Mouse (Mus musculus): ENCODE results near the gene Lmbr1. TPM values are rescaled to one million over a fixed set of nuclear protein-coding genes. Genes with fewer than 3 reads are reported as not detected.

The Lmbr1 gene
- polyA plus RNA-seq, 1 experiment from 2014 or later = 42.8 TPM

GRCm38 (mm10) chr5:29230481-29230880, 147.7 kb downstream of the Lmbr1 start:
- H3K36me3 ChIP-seq (ENCODE audit: control insufficient read depth, insufficient read depth, low read length) = no peaks in the 10 kb centered on the region
- no peak overlapping the region for H3K4me2 ChIP-seq (ENCODE audit: low read length)
- 72% methylated on average over 2 of the region's 2 CpGs for WGBS
- no peaks in the 10 kb centered on the region for H3K27me3 ChIP-seq (replicated peaks; ENCODE audit: control insufficient read depth, insufficient read depth, low read length)
- no peak for ATAC-seq
- no peak overlapping the region for H3K27ac ChIP-seq (ENCODE audit: low read depth, low read length)
- H3K4me1 ChIP-seq (ENCODE audit: control insufficient read depth, insufficient read depth, low read depth, low read length) = no peaks in the 10 kb centered on the region
- H3K4me3 ChIP-seq (ENCODE audit: low read length) = no peak overlapping the region
- no peaks in the 10 kb centered on the region for H3K9me3 ChIP-seq (ENCODE audit: control insufficient read depth, low read length)
- no peak overlapping the region for H3K9ac ChIP-seq (ENCODE audit: low read depth, low read length)

DNA sequence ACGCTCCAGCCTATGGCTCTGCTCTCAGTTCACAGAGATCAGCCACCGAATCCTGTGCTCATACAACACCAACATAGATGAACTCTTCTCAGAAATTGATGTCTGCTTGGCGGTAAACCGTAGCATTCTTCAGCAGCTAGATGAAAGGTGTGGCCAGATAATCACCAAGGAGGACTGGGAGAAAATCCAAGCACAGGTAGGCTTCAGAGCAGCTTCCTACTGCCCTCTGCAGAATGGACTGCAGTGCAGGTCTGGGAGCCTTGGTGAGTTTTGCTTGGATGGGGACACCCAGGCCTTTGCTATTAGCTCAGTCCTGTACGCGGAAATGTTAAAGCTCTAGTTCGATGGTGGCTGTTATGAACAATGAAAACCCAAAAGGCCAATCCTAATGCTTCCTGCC, 154.1 kb downstream of the Lmbr1 start:
- Histone ChIP-seq H3K4me2 (ENCODE audit: low read length) (no peak overlapping the region), H3K4me1 (ENCODE audit: control insufficient read depth, insufficient read depth, low read depth, low read length) (no peaks in the 10 kb centered on the region), H3K4me3 (ENCODE audit: low read length) (no peak overlapping the region), H3K36me3 (ENCODE audit: control insufficient read depth, insufficient read depth, low read length) (0 out of 2 replicates have a peak, but pooled peaks cover 2% of the 10 kb centered on the region), H3K9ac (ENCODE audit: low read depth, low read length) (no peak overlapping the region), H3K27ac (ENCODE audit: low read depth, low read length) (no peak overlapping the region), H3K27me3 (replicated peaks; ENCODE audit: control insufficient read depth, insufficient read depth, low read length) (no peaks in the 10 kb centered on the region), H3K9me3 (ENCODE audit: control insufficient read depth, low read length) (no peaks in the 10 kb centered on the region)
- 91% methylated on average over 7 of the region's 7 CpGs for WGBS
- ATAC-seq = no peak

GRCm38 (mm10) chr5:29217997-29218396, 160.2 kb downstream of the Lmbr1 start:
- no peak overlapping the region for H3K4me3 ChIP-seq (ENCODE audit: low read length)
- no peak for ATAC-seq
- H3K27ac ChIP-seq (ENCODE audit: low read depth, low read length) = no peak overlapping the region
- no peak overlapping the region for H3K4me2 ChIP-seq (ENCODE audit: low read length)
- no peaks in the 10 kb centered on the region for H3K36me3 ChIP-seq (ENCODE audit: control insufficient read depth, insufficient read depth, low read length)
- 91% methylated on average over 3 of the region's 3 CpGs for WGBS
- no peaks in the 10 kb centered on the region for H3K9me3 ChIP-seq (ENCODE audit: control insufficient read depth, low read length)
- H3K9ac ChIP-seq (ENCODE audit: low read depth, low read length) = no peak overlapping the region
- no peaks in the 10 kb centered on the region for H3K4me1 ChIP-seq (ENCODE audit: control insufficient read depth, insufficient read depth, low read depth, low read length)
- no peaks in the 10 kb centered on the region for H3K27me3 ChIP-seq (replicated peaks; ENCODE audit: control insufficient read depth, insufficient read depth, low read length)

DNA sequence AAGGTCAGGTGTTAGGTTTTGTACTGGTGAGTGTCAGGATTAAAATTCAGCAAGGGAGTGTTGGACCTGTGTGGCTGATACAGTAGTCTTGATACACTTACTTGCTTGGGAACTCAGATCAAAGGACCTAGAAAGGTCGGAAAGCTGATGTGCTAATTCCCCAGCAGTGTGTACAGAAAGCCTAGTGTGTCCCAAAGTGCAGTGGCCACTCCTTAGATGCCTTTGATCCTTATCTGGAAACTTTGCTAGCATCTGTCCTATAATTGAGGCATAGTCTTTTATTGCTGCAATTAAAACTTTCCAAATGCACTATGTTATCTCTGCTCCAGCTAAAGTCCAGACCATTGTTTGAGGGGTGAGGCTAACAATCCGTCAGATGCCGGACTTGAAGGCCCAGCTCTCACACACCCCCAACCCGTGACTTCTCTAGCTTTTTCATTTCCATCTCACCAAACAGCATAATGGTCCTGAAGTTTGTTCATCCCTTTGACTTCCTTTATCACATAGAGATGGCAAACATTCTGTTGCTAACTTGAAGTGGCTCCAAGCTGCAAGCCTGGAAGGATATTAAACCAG, 166.1 kb downstream of the Lmbr1 start:
- no peak for ATAC-seq
- WGBS = 66% methylated on average over 4 of the region's 4 CpGs
- Histone ChIP-seq H3K4me1 (ENCODE audit: control insufficient read depth, insufficient read depth, low read depth, low read length) (no peaks in the 10 kb centered on the region), H3K9ac (ENCODE audit: low read depth, low read length) (no peak overlapping the region), H3K36me3 (ENCODE audit: control insufficient read depth, insufficient read depth, low read length) (no peaks in the 10 kb centered on the region), H3K27ac (ENCODE audit: low read depth, low read length) (no peak overlapping the region), H3K9me3 (ENCODE audit: control insufficient read depth, low read length) (no peaks in the 10 kb centered on the region), H3K27me3 (replicated peaks; ENCODE audit: control insufficient read depth, insufficient read depth, low read length) (no peaks in the 10 kb centered on the region), H3K4me3 (ENCODE audit: low read length) (no peak overlapping the region), H3K4me2 (ENCODE audit: low read length) (no peak overlapping the region)

DNA sequence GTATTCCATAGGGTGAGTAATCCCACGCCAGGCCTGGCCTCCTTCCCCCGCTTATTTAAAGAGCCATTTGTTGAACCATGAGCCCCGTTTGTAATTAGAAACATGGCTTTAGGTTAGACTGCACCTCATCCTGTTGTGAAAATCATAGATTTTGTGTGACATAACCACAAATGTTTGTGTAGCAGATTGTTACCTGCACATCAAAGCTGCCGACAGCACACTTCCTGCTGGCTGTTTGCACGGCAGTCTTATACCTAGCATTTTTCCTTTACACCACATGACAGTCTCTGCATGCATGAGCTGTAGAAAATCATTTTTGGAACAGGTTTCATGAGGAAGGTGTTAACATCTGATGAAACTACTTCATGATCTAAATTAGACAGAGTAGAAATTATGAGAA, 172.5 kb downstream of the Lmbr1 start:
- Histone ChIP-seq H3K27ac (ENCODE audit: low read depth, low read length) (no peak overlapping the region), H3K9me3 (ENCODE audit: control insufficient read depth, low read length) (no peaks in the 10 kb centered on the region), H3K4me1 (ENCODE audit: control insufficient read depth, insufficient read depth, low read depth, low read length) (no peaks in the 10 kb centered on the region), H3K4me3 (ENCODE audit: low read length) (no peak overlapping the region), H3K9ac (ENCODE audit: low read depth, low read length) (no peak overlapping the region), H3K27me3 (replicated peaks; ENCODE audit: control insufficient read depth, insufficient read depth, low read length) (no peaks in the 10 kb centered on the region), H3K36me3 (ENCODE audit: control insufficient read depth, insufficient read depth, low read length) (0 out of 2 replicates have a peak, but pooled peaks cover 2% of the 10 kb centered on the region), H3K4me2 (ENCODE audit: low read length) (no peak overlapping the region)
- WGBS = 88% methylated on average over 5 of the region's 5 CpGs
- no peak for ATAC-seq

DNA sequence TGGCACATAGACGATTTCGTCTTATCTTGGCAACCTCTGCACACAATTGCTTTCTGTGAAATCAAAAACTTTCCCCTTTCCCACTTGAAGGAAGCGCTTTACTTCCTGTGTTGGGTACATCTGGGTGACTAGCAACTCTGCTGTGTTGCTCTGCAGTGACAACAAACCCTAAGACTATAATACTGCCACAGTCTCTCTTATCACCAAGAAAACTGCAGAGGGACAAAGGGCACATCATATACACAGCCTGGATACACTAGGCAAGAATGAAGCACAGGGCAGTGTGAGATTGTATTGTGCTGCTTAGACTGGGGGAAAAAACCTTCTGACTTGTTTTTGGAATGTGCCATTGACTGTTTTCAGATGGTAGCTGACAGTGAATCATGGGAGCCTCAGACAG, 178.3 kb downstream of the Lmbr1 start:
- ATAC-seq = no peak
- WGBS = 83% methylated on average over 3 of the region's 3 CpGs
- Histone ChIP-seq H3K4me2 (ENCODE audit: low read length) (no peak overlapping the region), H3K4me1 (ENCODE audit: control insufficient read depth, insufficient read depth, low read depth, low read length) (peaks cover 4% of the 10 kb centered on the region), H3K9me3 (ENCODE audit: control insufficient read depth, low read length) (no peaks in the 10 kb centered on the region), H3K9ac (ENCODE audit: low read depth, low read length) (no peak overlapping the region), H3K27ac (ENCODE audit: low read depth, low read length) (no peak overlapping the region), H3K4me3 (ENCODE audit: low read length) (no peak overlapping the region), H3K27me3 (replicated peaks; ENCODE audit: control insufficient read depth, insufficient read depth, low read length) (no peaks in the 10 kb centered on the region), H3K36me3 (ENCODE audit: control insufficient read depth, insufficient read depth, low read length) (no peaks in the 10 kb centered on the region)

DNA sequence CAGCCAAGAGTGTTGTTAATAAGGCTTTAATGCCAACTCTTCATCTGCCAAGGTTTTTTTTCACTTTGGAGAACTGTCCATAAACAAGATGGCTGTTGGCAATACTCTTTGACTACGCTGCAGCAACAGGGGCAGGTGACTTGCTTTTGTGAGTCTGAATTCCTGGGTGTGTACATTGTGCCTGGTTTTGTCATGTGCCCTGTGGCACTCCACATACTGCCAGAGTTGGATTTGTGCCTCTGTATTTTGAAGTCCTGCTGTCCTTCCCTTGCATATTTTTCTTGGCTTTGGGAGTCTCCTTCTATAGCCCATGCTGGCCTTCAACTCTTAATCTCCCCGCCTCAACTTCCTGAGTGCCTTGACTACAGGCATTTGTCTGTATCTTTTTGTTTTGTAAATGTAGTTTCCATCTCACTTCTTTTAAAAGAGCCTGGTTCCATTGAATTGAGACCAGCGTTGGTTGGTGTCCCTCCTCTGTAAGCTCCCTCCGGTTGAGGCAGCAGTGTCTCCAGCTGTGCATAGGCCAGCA, 179.2 kb downstream of the Lmbr1 start:
- H3K4me3 ChIP-seq (ENCODE audit: low read length) = no peak overlapping the region
- H3K27me3 ChIP-seq (replicated peaks; ENCODE audit: control insufficient read depth, insufficient read depth, low read length) = no peaks in the 10 kb centered on the region
- no peaks in the 10 kb centered on the region for H3K9me3 ChIP-seq (ENCODE audit: control insufficient read depth, low read length)
- H3K4me1 ChIP-seq (ENCODE audit: control insufficient read depth, insufficient read depth, low read depth, low read length) = peaks cover 4% of the 10 kb centered on the region
- H3K4me2 ChIP-seq (ENCODE audit: low read length) = no peak overlapping the region
- no peak overlapping the region for H3K27ac ChIP-seq (ENCODE audit: low read depth, low read length)
- H3K36me3 ChIP-seq (ENCODE audit: control insufficient read depth, insufficient read depth, low read length) = no peaks in the 10 kb centered on the region
- WGBS = 56% methylated on average over 4 of the region's 4 CpGs
- no peak for ATAC-seq
- no peak overlapping the region for H3K9ac ChIP-seq (ENCODE audit: low read depth, low read length)

GRCm38 (mm10) chr5:29197187-29197586, 181.0 kb downstream of the Lmbr1 start:
- 87% methylated on average over 4 of the region's 4 CpGs for WGBS
- Histone ChIP-seq H3K27ac (ENCODE audit: low read depth, low read length) (no peak overlapping the region), H3K4me3 (ENCODE audit: low read length) (no peak overlapping the region), H3K9me3 (ENCODE audit: control insufficient read depth, low read length) (no peaks in the 10 kb centered on the region), H3K4me1 (ENCODE audit: control insufficient read depth, insufficient read depth, low read depth, low read length) (peaks cover 4% of the 10 kb centered on the region), H3K36me3 (ENCODE audit: control insufficient read depth, insufficient read depth, low read length) (no peaks in the 10 kb centered on the region), H3K4me2 (ENCODE audit: low read length) (no peak overlapping the region), H3K9ac (ENCODE audit: low read depth, low read length) (no peak overlapping the region), H3K27me3 (replicated peaks; ENCODE audit: control insufficient read depth, insufficient read depth, low read length) (no peaks in the 10 kb centered on the region)
- ATAC-seq = no peak

DNA sequence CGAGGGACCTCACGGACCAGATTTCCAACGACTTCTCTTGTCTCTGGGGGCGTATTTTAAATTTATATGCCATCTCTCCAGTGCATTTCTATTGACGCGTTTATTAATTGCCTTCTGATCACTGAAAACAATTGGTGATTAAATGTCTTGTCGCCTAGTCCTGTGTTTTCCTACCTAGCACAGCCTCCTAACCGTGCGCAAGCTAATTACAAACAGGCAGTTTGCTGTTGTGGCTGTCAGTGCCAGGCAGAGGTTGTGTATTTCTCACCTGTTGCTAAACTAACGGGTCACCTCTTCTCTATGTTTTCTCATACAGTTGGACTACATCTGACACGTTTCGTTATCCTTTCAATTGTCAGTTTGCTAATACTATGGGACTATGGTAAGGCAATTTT, 181.9 kb downstream of the Lmbr1 start:
- ATAC-seq = peak; percentile 63
- H3K4me3 ChIP-seq (ENCODE audit: low read length) = peak overlapping the region; percentile 63
- no peaks in the 10 kb centered on the region for H3K36me3 ChIP-seq (ENCODE audit: control insufficient read depth, insufficient read depth, low read length)
- 6% methylated on average over 12 of the region's 12 CpGs for WGBS
- peak overlapping the region; percentile 78 for H3K27ac ChIP-seq (ENCODE audit: low read depth, low read length)
- H3K27me3 ChIP-seq (replicated peaks; ENCODE audit: control insufficient read depth, insufficient read depth, low read length) = no peaks in the 10 kb centered on the region
- H3K9me3 ChIP-seq (ENCODE audit: control insufficient read depth, low read length) = no peaks in the 10 kb centered on the region
- H3K4me2 ChIP-seq (ENCODE audit: low read length) = peak overlapping the region; percentile 65
- peaks cover 4% of the 10 kb centered on the region for H3K4me1 ChIP-seq (ENCODE audit: control insufficient read depth, insufficient read depth, low read depth, low read length)
- H3K9ac ChIP-seq (ENCODE audit: low read depth, low read length) = peak overlapping the region; percentile 69

Measured in hindbrain, embryonic 16.5 days (tissue).